Mouse (Mus musculus): ENCODE data around the gene Cenpo. TPM values are rescaled to one million over a fixed set of nuclear protein-coding genes. Genes with fewer than 3 reads are reported as not detected.

Cenpo gene
- total and polyA plus RNA-seq, 2 experiments from 2014 or later: 5.8 to 9.3 TPM

DNA sequence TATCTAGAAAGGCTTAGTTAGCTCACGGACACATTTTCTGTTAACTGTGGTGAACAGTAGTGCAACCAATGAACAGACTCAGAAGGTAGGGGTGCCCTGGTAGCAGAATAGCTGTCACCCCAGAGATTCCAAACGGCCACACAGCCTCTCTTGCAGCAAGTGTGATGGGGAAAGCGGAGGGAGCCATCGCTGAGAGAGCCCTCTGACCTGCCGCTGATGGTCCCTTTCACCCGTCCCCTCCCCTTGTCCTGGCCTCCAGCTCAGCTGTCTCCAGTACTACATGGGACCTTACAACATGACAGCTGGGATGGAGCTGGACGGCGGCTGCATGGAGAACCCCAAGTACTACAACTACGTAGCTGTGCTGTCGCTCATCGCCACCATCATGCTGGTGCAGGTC is 28.0 kb downstream of the Cenpo start:
- ATAC-seq (ENCODE audit: low FRiP score) (no peak), DNase-seq (ENCODE audit: low spot score) (no peak)
- WGBS: 96% methylated on average over 11 of the region's 11 CpGs
- no peaks in the 10 kb centered on the region for H3K9me3 ChIP-seq (ENCODE audit: low read length)
- H3K36me3 ChIP-seq (ENCODE audit: insufficient read depth, low read length): peaks cover 57% of the 10 kb centered on the region
- no peak overlapping the region for H3K4me3 ChIP-seq (ENCODE audit: low read depth, low read length)
- no peak overlapping the region for H3K27ac ChIP-seq (ENCODE audit: low read depth, low read length)
- H3K9ac ChIP-seq (replicated peaks; ENCODE audit: low read length, poor library complexity, severe bottlenecking): no peak overlapping the region
- no peaks in the 10 kb centered on the region for H3K27me3 ChIP-seq (ENCODE audit: insufficient read depth, low read length)
- H3K4me1 ChIP-seq (ENCODE audit: insufficient read depth, low read length): no peaks in the 10 kb centered on the region
- H3K4me2 ChIP-seq (ENCODE audit: low read depth, low read length, poor library complexity, severe bottlenecking): no peak overlapping the region
- TF ChIP-seq CTCF (IDR thresholded peaks at IDR 0.05): no peak

DNA sequence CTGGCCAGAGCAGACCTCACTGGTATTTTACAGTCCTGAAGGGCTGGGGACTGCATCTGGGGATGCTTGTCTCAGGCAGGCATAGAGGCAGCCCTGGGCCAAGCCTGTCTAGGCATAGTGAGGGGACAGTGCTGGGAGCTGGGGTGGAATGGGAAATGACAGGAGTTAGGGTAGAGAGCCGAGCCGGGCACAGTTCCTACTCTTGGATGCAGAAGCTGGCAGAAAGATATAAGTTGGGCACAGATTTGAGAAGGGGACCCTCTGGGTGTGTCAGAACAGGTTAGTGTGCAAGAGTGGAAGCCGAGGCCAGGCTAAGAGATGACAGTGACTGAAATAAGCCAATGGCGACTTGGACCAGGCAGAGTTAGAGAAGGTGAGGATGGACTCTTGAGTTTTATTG is 31.9 kb downstream of the Cenpo start:
- Histone ChIP-seq H3K4me1 (ENCODE audit: insufficient read depth, low read length) (no peaks in the 10 kb centered on the region), H3K27ac (ENCODE audit: low read depth, low read length) (no peak overlapping the region), H3K36me3 (ENCODE audit: insufficient read depth, low read length) (peaks cover 63% of the 10 kb centered on the region), H3K27me3 (ENCODE audit: insufficient read depth, low read length) (no peaks in the 10 kb centered on the region), H3K4me2 (ENCODE audit: low read depth, low read length, poor library complexity, severe bottlenecking) (no peak overlapping the region), H3K4me3 (ENCODE audit: low read depth, low read length) (no peak overlapping the region), H3K9ac (replicated peaks; ENCODE audit: low read length, poor library complexity, severe bottlenecking) (no peak overlapping the region), H3K9me3 (ENCODE audit: low read length) (no peaks in the 10 kb centered on the region)
- ATAC-seq (ENCODE audit: low FRiP score): no peak
- no peak for TF ChIP-seq CTCF (IDR thresholded peaks at IDR 0.05)
- DNase-seq (ENCODE audit: low spot score): no peak
- WGBS: 92% methylated on average over 4 of the region's 4 CpGs

DNA sequence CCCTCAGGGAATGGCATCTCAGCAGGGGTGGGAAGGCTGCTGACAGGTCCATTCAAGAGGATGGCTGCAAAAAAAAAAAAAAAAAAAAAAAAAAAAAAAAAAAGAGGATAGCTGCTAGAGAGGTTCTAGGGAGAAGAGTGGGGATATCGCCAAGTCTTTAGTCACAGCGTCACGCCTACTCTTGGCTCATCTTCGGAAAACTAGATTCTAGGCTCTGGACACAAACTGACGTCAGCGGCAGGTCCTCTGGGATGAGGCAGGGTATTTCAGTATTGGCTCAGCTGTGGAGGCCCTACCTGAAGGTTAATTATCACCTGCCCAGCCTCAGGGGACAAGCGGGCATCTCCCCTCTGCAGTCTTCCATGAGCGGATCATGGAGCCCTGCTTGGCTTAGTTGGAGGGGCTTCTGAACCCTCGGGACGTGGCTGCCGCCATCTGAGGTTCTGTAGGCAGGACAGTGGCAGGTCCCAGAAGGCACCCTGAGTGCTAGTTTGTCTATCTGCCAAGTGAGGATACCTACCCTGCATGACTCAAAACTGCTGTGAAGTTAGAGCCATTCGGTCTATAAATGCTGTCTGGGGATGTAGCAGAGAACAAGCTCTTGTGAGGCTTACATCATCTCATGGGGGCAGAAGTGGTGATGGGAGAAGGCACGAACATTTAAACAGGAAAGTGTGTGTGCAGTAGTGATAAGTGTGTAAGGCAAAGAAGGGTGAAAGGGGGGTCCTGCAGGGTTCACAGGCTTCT is 32.5 kb downstream of the Cenpo start:
- Histone ChIP-seq H3K4me2 (ENCODE audit: low read depth, low read length, poor library complexity, severe bottlenecking) (no peak overlapping the region), H3K27ac (ENCODE audit: low read depth, low read length) (no peak overlapping the region), H3K27me3 (ENCODE audit: insufficient read depth, low read length) (no peaks in the 10 kb centered on the region), H3K9ac (replicated peaks; ENCODE audit: low read length, poor library complexity, severe bottlenecking) (no peak overlapping the region), H3K4me1 (ENCODE audit: insufficient read depth, low read length) (no peaks in the 10 kb centered on the region), H3K9me3 (ENCODE audit: low read length) (no peaks in the 10 kb centered on the region), H3K36me3 (ENCODE audit: insufficient read depth, low read length) (peaks cover 62% of the 10 kb centered on the region), H3K4me3 (ENCODE audit: low read depth, low read length) (no peak overlapping the region)
- no peak for ATAC-seq (ENCODE audit: low FRiP score)
- no peak for TF ChIP-seq CTCF (IDR thresholded peaks at IDR 0.05)
- WGBS: 81% methylated on average over 13 of the region's 13 CpGs
- peak; percentile 37 for DNase-seq (ENCODE audit: low spot score)

DNA sequence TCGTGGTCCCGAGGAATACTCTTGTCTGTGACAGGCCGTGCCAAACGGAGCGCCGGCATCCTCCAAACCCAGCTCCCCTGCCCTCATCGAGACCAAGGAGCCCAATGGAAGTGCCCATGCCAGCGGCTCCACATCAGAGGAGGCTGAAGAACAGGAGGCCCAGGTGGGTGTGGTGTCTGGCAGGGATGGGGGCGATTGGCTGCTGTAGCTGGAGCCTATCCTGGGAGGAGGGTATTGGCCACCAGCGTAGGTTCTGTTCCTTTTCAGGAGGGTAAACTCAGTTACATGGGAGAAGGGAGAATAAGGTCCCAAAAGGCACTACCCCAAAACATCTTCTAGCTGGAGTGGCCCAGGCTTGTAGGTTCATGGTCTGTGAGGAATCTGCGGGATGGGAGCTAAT is 34.8 kb downstream of the Cenpo start:
- ATAC-seq (ENCODE audit: low FRiP score): no peak
- Histone ChIP-seq H3K4me2 (ENCODE audit: low read depth, low read length, poor library complexity, severe bottlenecking) (no peak overlapping the region), H3K4me3 (ENCODE audit: low read depth, low read length) (no peak overlapping the region), H3K9me3 (ENCODE audit: low read length) (no peaks in the 10 kb centered on the region), H3K4me1 (ENCODE audit: insufficient read depth, low read length) (no peaks in the 10 kb centered on the region), H3K27me3 (ENCODE audit: insufficient read depth, low read length) (no peaks in the 10 kb centered on the region), H3K36me3 (ENCODE audit: insufficient read depth, low read length) (peaks cover 57% of the 10 kb centered on the region), H3K27ac (ENCODE audit: low read depth, low read length) (no peak overlapping the region), H3K9ac (replicated peaks; ENCODE audit: low read length, poor library complexity, severe bottlenecking) (no peak overlapping the region)
- TF ChIP-seq CTCF (IDR thresholded peaks at IDR 0.05): no peak
- 95% methylated on average over 11 of the region's 11 CpGs for WGBS
- DNase-seq (ENCODE audit: low spot score): no peak

DNA sequence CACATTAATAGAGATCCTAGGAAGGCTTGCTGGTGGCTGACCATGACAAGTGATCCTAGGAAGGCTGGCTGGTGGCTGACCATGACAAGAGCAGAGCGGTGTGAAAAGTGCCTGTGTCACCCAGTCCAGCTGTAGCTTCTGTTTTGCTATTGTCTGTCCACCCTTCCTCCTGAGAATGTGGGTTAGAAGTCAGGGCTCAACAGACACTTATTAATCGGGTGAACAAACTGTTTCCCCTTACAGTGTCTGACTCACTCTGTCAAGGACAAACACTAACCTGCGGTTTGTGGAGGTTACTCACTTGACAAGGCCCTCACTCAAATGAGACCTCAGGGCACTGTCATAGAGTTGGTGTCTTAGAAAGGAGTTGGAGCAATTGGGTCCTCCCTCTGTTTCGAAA is 35.4 kb downstream of the Cenpo start:
- Histone ChIP-seq H3K4me3 (ENCODE audit: low read depth, low read length) (no peak overlapping the region), H3K4me1 (ENCODE audit: insufficient read depth, low read length) (no peaks in the 10 kb centered on the region), H3K9ac (replicated peaks; ENCODE audit: low read length, poor library complexity, severe bottlenecking) (no peak overlapping the region), H3K27ac (ENCODE audit: low read depth, low read length) (no peak overlapping the region), H3K36me3 (ENCODE audit: insufficient read depth, low read length) (peaks cover 58% of the 10 kb centered on the region), H3K27me3 (ENCODE audit: insufficient read depth, low read length) (no peaks in the 10 kb centered on the region), H3K4me2 (ENCODE audit: low read depth, low read length, poor library complexity, severe bottlenecking) (no peak overlapping the region), H3K9me3 (ENCODE audit: low read length) (no peaks in the 10 kb centered on the region)
- TF ChIP-seq CTCF (IDR thresholded peaks at IDR 0.05): no peak
- ATAC-seq (ENCODE audit: low FRiP score) (no peak), DNase-seq (ENCODE audit: low spot score) (no peak)
- 94% methylated on average over 4 of the region's 4 CpGs for WGBS

DNA sequence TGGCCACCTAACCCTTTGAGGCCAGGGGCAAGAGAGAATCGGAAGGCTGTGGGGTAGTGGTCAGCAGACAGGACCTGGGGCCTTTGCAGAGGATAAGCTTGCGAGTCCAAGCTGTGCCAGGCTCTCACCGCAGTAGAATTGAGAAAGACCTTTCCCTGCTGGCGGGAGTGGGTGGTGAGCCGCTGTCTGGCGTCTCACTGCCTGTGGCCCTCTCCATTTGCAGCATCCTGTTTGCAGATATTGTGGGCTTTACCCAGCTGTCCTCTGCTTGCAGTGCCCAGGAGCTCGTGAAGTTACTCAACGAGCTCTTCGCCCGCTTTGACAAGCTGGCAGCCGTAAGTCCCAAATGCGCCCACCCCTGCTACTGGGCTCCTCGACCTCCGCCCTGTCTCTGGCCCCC is 39.5 kb downstream of the Cenpo start:
- ATAC-seq (ENCODE audit: low FRiP score) (no peak), DNase-seq (ENCODE audit: low spot score) (no peak)
- Histone ChIP-seq H3K9me3 (ENCODE audit: low read length) (no peaks in the 10 kb centered on the region), H3K27ac (ENCODE audit: low read depth, low read length) (no peak overlapping the region), H3K4me2 (ENCODE audit: low read depth, low read length, poor library complexity, severe bottlenecking) (no peak overlapping the region), H3K4me1 (ENCODE audit: insufficient read depth, low read length) (no peaks in the 10 kb centered on the region), H3K4me3 (ENCODE audit: low read depth, low read length) (no peak overlapping the region), H3K27me3 (ENCODE audit: insufficient read depth, low read length) (no peaks in the 10 kb centered on the region), H3K36me3 (ENCODE audit: insufficient read depth, low read length) (peaks cover 33% of the 10 kb centered on the region), H3K9ac (replicated peaks; ENCODE audit: low read length, poor library complexity, severe bottlenecking) (no peak overlapping the region)
- WGBS: 86% methylated on average over 14 of the region's 14 CpGs
- no peak for TF ChIP-seq CTCF (IDR thresholded peaks at IDR 0.05)

Data from midbrain, postnatal 0 days (tissue).